Mouse (Mus musculus) stomach, embryonic 16.5 days (tissue): ENCODE results near the gene Xrcc6. TPM values are rescaled to one million over a fixed set of nuclear protein-coding genes. Genes with fewer than 3 reads are reported as not detected.

Source experiments
- ATAC-seq: fragments of 200-750 bp; cut with Nextera tagmentation; 2 replicates; pipeline ENCODE4 v1.8.0; 2017; ENCODE audit warnings: moderate number of reproducible peaks, moderate TSS enrichment; ENCODE audit not compliant: insufficient read depth, low FRiP score
- H3K27ac ChIP-seq: fragments of 300-500 bp; sonication (generic); 2 replicates; pipeline ENCODE4 v1.5.1; 2014; ENCODE audit warnings: low read length
- H3K27me3 ChIP-seq: fragments of 300-500 bp; sonication (generic); 2 replicates; pipeline ENCODE4 v1.6.1; 2014; ENCODE audit warnings: low read length, control low read depth, mixed read lengths; ENCODE audit not compliant: control insufficient read depth, insufficient read depth
- H3K36me3 ChIP-seq: fragments of 300-500 bp; sonication (generic); 2 replicates; pipeline ENCODE4 v1.6.1; 2014; ENCODE audit warnings: low read length; ENCODE audit not compliant: control insufficient read depth, insufficient read depth
- H3K4me1 ChIP-seq: fragments of 300-500 bp; sonication (generic); 2 replicates; pipeline ENCODE4 v1.6.1; 2014; ENCODE audit warnings: low read length, control low read depth, mixed read lengths; ENCODE audit not compliant: control insufficient read depth, insufficient read depth
- H3K4me2 ChIP-seq: fragments of 300-500 bp; sonication (generic); 2 replicates; pipeline ENCODE4 v1.6.1; 2014; ENCODE audit warnings: low read depth, low read length, mixed read lengths
- H3K4me3 ChIP-seq: fragments of 300-500 bp; sonication (generic); replicated peaks from 2 replicates; pipeline ENCODE4 v1.5.1; 2014; ENCODE audit warnings: mild to moderate bottlenecking, low read length
- H3K9ac ChIP-seq: fragments of 300-500 bp; sonication (generic); 2 replicates; pipeline ENCODE4 v1.6.1; 2014; ENCODE audit warnings: low read length
- H3K9me3 ChIP-seq: fragments of 300-500 bp; sonication (generic); replicated peaks from 2 replicates; pipeline ENCODE4 v1.6.1; 2016; ENCODE audit warnings: low read length, control low read depth; ENCODE audit not compliant: control insufficient read depth
- WGBS: fragments of 180-500 bp; shearing (Covaris S2); extraction: QIAGEN DNeasy Blood & Tissue Kit; methylation state at CpG from one replicate; pipeline ENCODE4 v1.1.7; 2014; 5-methylcytosine and 5-hydroxymethylcytosine counted together
- polyA plus RNA-seq: library from polyadenylated mRNA; unstranded; fragments of >200 nt; fragmentation: Nextera tagmentation; extraction: Ambion mirVana; gene quantifications from 2 replicates; pipeline ENCODE4 v1.2.1, GENCODE M21; 2015

The Xrcc6 gene
- polyA plus RNA-seq, 1 experiment from 2014 or later = 72.2 TPM

- WGBS = 75% methylated on average over 7 of the region's 7 CpGs
- H3K36me3 ChIP-seq = no peaks in the 10 kb centered on the region
- no peak for ATAC-seq
These were observed 85.9 kb downstream of the Xrcc6 start for GRCm38 (mm10) chr15:82073490-82073889.

GRCm38 (mm10) chr15:82079883-82080282 lies 92.2 kb downstream of the Xrcc6 start:
- Histone ChIP-seq H3K9me3 (no peaks in the 10 kb centered on the region), H3K4me3 (no peak overlapping the region), H3K27me3 (no peaks in the 10 kb centered on the region), H3K36me3 (no peaks in the 10 kb centered on the region), H3K4me1 (no peaks in the 10 kb centered on the region), H3K27ac (no peak overlapping the region), H3K4me2 (no peak overlapping the region), H3K9ac (no peak overlapping the region)
- WGBS = 57% methylated on average over 10 of the region's 10 CpGs
- no peak for ATAC-seq

More at GRCm38 (mm10) chr15:82073490-82073889, 85.9 kb downstream of the Xrcc6 start:
- Histone ChIP-seq H3K4me1 (no peaks in the 10 kb centered on the region), H3K27ac (no peak overlapping the region), H3K4me3 (no peak overlapping the region), H3K9me3 (no peaks in the 10 kb centered on the region), H3K4me2 (no peak overlapping the region), H3K9ac (no peak overlapping the region), H3K27me3 (peaks cover 19% of the 10 kb centered on the region)

- 32% methylated on average over 7 of the region's 7 CpGs for WGBS
- Histone ChIP-seq H3K9ac (no peak overlapping the region), H3K4me2 (no peak overlapping the region), H3K4me3 (no peak overlapping the region), H3K27me3 (no peaks in the 10 kb centered on the region), H3K36me3 (no peaks in the 10 kb centered on the region), H3K27ac (no peak overlapping the region), H3K4me1 (no peaks in the 10 kb centered on the region), H3K9me3 (no peaks in the 10 kb centered on the region)
- ATAC-seq = no peak
These were observed 93.5 kb downstream of the Xrcc6 start for GRCm38 (mm10) chr15:82081161-82081560.

DNA sequence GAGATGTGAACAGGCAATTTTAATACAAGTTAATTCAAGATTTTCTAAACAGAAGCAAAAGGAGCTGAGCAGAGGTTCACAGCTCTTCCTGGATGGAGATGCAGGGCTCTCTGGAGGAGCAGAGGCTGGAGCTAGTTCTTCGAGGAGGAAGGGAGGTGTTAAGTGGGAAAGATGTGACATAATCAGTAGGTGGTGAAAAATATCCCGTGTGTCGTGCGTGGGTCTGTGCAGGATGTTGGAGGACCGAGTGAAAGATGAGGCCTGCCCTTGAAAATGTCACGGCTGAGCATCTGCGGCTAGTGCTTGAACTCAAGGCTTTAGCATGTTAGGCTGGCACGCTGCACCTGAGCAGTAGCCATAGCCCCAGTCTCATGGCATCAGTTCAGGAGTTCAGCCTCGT lies 98.0 kb downstream of the Xrcc6 start:
- Histone ChIP-seq H3K4me2 (no peak overlapping the region), H3K4me1 (no peaks in the 10 kb centered on the region), H3K4me3 (no peak overlapping the region), H3K36me3 (no peaks in the 10 kb centered on the region), H3K27ac (no peak overlapping the region), H3K9me3 (no peaks in the 10 kb centered on the region), H3K27me3 (no peaks in the 10 kb centered on the region), H3K9ac (no peak overlapping the region)
- ATAC-seq = no peak
- 82% methylated on average over 9 of the region's 9 CpGs for WGBS

- no peak for ATAC-seq
- Histone ChIP-seq H3K4me1 (no peaks in the 10 kb centered on the region), H3K27ac (no peak overlapping the region), H3K27me3 (no peaks in the 10 kb centered on the region), H3K9ac (no peak overlapping the region), H3K4me2 (no peak overlapping the region), H3K9me3 (no peaks in the 10 kb centered on the region), H3K36me3 (no peaks in the 10 kb centered on the region), H3K4me3 (no peak overlapping the region)
- 70% methylated on average over 12 of the region's 12 CpGs for WGBS
These were observed 98.5 kb downstream of the Xrcc6 start for GRCm38 (mm10) chr15:82086131-82086530.

- H3K4me1 ChIP-seq = no peaks in the 10 kb centered on the region
- no peak overlapping the region for H3K4me2 ChIP-seq
- no peaks in the 10 kb centered on the region for H3K36me3 ChIP-seq
- no peak for ATAC-seq
- H3K9ac ChIP-seq = no peak overlapping the region
- WGBS = 13% methylated on average over 10 of the region's 10 CpGs
- no peak overlapping the region for H3K27ac ChIP-seq
- H3K4me3 ChIP-seq = no peak overlapping the region
- H3K27me3 ChIP-seq = no peaks in the 10 kb centered on the region
- H3K9me3 ChIP-seq = no peaks in the 10 kb centered on the region
These were observed 99.6 kb downstream of the Xrcc6 start for GRCm38 (mm10) chr15:82087266-82087665.

Other genes with a start within 250 kb of the Xrcc6 start
- 21.5 and 23.9 TPM in 2 replicates for gene Zc3h7b, start 242.8 kb upstream of the Xrcc6 start, polyA plus RNA-seq
- 95.8 and 98.5 TPM in 2 replicates for gene Rangap1, start 242.3 kb upstream of the Xrcc6 start, polyA plus RNA-seq
- gene Tef, start 185.4 kb upstream of the Xrcc6 start, polyA plus RNA-seq = 21.0 and 24.6 TPM in 2 replicates
- 30.0 and 31.7 TPM in 2 replicates for gene Tob2, start 129.0 kb upstream of the Xrcc6 start, polyA plus RNA-seq
- 112 and 120 TPM in 2 replicates for gene Phf5a, start 115.9 kb upstream of the Xrcc6 start, polyA plus RNA-seq
- 190 and 200 TPM in 2 replicates for gene Aco2, start 115.5 kb upstream of the Xrcc6 start, polyA plus RNA-seq
- 58.6 and 70.1 TPM in 2 replicates for gene Polr3h, start 61.6 kb upstream of the Xrcc6 start, polyA plus RNA-seq
- 17.1 and 18.2 TPM in 2 replicates for gene Csdc2, start 51.1 kb upstream of the Xrcc6 start, polyA plus RNA-seq
- 31.5 and 32.9 TPM in 2 replicates for gene Pmm1, start 26.9 kb upstream of the Xrcc6 start, polyA plus RNA-seq
- not detected in 2 replicates for gene 1700029P11Rik, start 7.3 kb upstream of the Xrcc6 start, polyA plus RNA-seq
- gene Desi1, start 46.0 kb downstream of the Xrcc6 start, polyA plus RNA-seq = 18.6 and 19.8 TPM in 2 replicates
- gene Snu13, start 59.8 kb downstream of the Xrcc6 start, polyA plus RNA-seq = 209 and 251 TPM in 2 replicates
- not detected in 2 replicates for gene 4930407I10Rik, start 71.3 kb downstream of the Xrcc6 start, polyA plus RNA-seq
- gene Mei1, start 82.2 kb downstream of the Xrcc6 start, polyA plus RNA-seq = 0.03 TPM in 1 of 2 replicates, not detected in the other
- 15.9 and 17.2 TPM in 2 replicates for gene Ccdc134, start 140.1 kb downstream of the Xrcc6 start, polyA plus RNA-seq
- 161 and 169 TPM in 2 replicates for gene Srebf2, start 159.3 kb downstream of the Xrcc6 start, polyA plus RNA-seq
- gene Shisa8, start 225.0 kb downstream of the Xrcc6 start, polyA plus RNA-seq = not detected in 2 replicates
- 0.10 TPM in 1 of 2 replicates, not detected in the other for gene Tnfrsf13c, start 236.5 kb downstream of the Xrcc6 start, polyA plus RNA-seq